Mouse (Mus musculus): ENCODE data around the gene Zc2hc1c. TPM values are rescaled to one million over a fixed set of nuclear protein-coding genes. Genes with fewer than 3 reads are reported as not detected.

The Zc2hc1c gene
- total and polyA plus RNA-seq, 3 experiments: 0.08 to 0.13 TPM; not detected in 1

DNA sequence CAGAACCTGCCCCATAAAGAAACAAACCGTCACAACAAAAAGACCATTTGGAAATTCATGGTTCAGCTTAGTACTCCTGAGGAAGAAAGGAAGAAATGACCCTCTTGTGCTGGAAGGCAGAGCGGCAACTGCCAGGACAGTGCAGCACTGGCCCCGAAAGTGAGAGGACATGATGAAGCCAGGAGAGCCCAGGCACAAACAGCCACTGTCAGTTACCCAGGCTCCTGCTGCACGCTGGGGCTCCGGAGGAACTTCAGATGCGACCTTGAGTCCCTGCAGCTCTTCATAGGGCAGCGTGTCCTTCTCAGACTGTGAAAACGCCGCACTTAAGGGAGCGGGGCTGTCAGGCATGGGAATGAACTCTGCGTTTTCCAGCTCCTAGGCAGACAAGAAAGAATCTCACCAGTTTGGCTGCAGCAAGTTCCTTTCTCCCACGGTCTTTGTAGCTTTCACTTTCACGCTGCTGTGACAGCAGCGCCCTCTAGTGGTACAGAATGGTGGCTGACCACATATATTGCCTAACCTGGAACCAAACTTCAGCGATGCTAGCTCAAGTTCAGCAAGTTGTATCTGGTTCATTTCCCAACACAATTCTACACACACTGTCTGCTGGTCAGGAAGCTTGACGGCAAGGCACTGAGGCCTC is 17.0 kb downstream of the Zc2hc1c start:
- Histone ChIP-seq H3K9ac (ENCODE audit: insufficient read depth, low read depth) (no peak overlapping the region), H3K27me3 (replicated peaks) (no peaks in the 10 kb centered on the region), H3K4me3 (replicated peaks in 1 of 3; ENCODE audit: low read depth in 2 of 3, low read length in 2 of 3, poor library complexity in 1 of 3) (peak overlapping the region in 1 of 3 experiments; percentile 11), H3K4me2 (ENCODE audit: insufficient read depth, low read depth, poor library complexity, severe bottlenecking) (peak overlapping the region; percentile 9; the same call in 1 of the 2 replicates), H3K79me2 (replicated peaks; ENCODE audit: control insufficient read depth, extremely low read depth, insufficient read depth, poor library complexity, severe bottlenecking) (no peaks in the 10 kb centered on the region), H3K36me3 (replicated peaks in 1 of 2; ENCODE audit: control insufficient read depth in 1 of 2, insufficient read depth in 1 of 2, low read length in 1 of 2) (peaks cover 77 to 97% of the 10 kb centered on the region in 2 experiments), H3K9me3 (replicated peaks; ENCODE audit: low read length) (no peaks in the 10 kb centered on the region), H3K4me1 (ENCODE audit: control insufficient read depth in 1 of 2, insufficient read depth in 2 of 2) (peaks cover 11 to 25% of the 10 kb centered on the region in 2 experiments), H3K27ac (ENCODE audit: insufficient read depth, low read depth) (0 out of 2 replicates have a peak overlapping the region, but pooled peaks have one; percentile 4)
- dilution Hi-C loops (cut with MboI; ENCODE audit: extremely low pct_ligation_motif_present, extremely low pct_unique_long_range_greater_than_20kb, low sequenced_read_pairs): no loop called here
- peak; percentile 85 for DNase-seq (ENCODE audit: extremely low read depth)
- in situ Hi-C loops (cut with MboI; ENCODE audit: low pct_ligation_motif_present, low pct_unique_long_range_greater_than_20kb, low sequenced_read_pairs): no loop called here
- TF ChIP-seq ZC3H11A (IDR thresholded peaks at IDR 0.05; ENCODE audit: low read depth, low read length): peak; percentile 70
- TF ChIP-seq POLR2AphosphoS2 (IDR thresholded peaks at IDR 0.05; ENCODE audit: low read depth, low read length): no peak
- TF ChIP-seq NRF1 (IDR thresholded peaks at IDR 0.05; ENCODE audit: low read depth, low read length): no peak
- no peak for TF ChIP-seq MAZ (IDR thresholded peaks at IDR 0.05; ENCODE audit: low read depth, low read length)
- no peak for TF ChIP-seq MAFK (IDR thresholded peaks at IDR 0.05; ENCODE audit: insufficient replicate concordance, low read length)
- 0 out of 2 replicates have a peak, but pooled peaks have one; percentile 9 for TF ChIP-seq JUND (conservative IDR thresholded peaks at IDR 0.05; ENCODE audit: low read depth, low read length)
- peak; percentile 54 for TF ChIP-seq MEF2A (IDR thresholded peaks at IDR 0.05; ENCODE audit: borderline replicate concordance, low read depth, low read length)
- TF ChIP-seq MYC (IDR thresholded peaks at IDR 0.05; ENCODE audit: low read depth, low read length): peak; percentile 21; the same call in 1 of the 2 replicates
- TF ChIP-seq RAD21 (IDR thresholded peaks at IDR 0.05; ENCODE audit: low read depth, low read length): peak; percentile 97
- peak; percentile 46; the same call in 1 of the 2 replicates for TF ChIP-seq SIN3A (IDR thresholded peaks at IDR 0.05; ENCODE audit: low read length)
- TF ChIP-seq ETS1 (conservative IDR thresholded peaks at IDR 0.05; ENCODE audit: low read depth, low read length): 0 out of 2 replicates have a peak, but pooled peaks have one; percentile 12
- TF ChIP-seq CTCF (conservative IDR thresholded peaks at IDR 0.05 in 1 of 2, IDR thresholded peaks at IDR 0.05 in 1 of 2; ENCODE audit: low read depth in 2 of 2, low read length in 2 of 2): peak; percentile 95 to 96
- peak; percentile 65; the same call in 1 of the 2 replicates for TF ChIP-seq IRF4 (IDR thresholded peaks at IDR 0.05; ENCODE audit: low read depth, low read length)
- no peak for TF ChIP-seq GABPA (IDR thresholded peaks at IDR 0.05; ENCODE audit: insufficient replicate concordance, low read depth, low read length)
- peak; percentile 16; the same call in 1 of the 2 replicates for TF ChIP-seq ZMIZ1 (IDR thresholded peaks at IDR 0.05; ENCODE audit: low read depth, low read length)
- TF ChIP-seq SMC3 (IDR thresholded peaks at IDR 0.05; ENCODE audit: low read depth, low read length): peak; percentile 95
- peak; percentile 29; the same call in 1 of the 2 replicates for TF ChIP-seq BHLHE40 (IDR thresholded peaks at IDR 0.05; ENCODE audit: low read depth, low read length)
- TF ChIP-seq ZNF384 (IDR thresholded peaks at IDR 0.05; ENCODE audit: low read depth, low read length): no peak

DNA sequence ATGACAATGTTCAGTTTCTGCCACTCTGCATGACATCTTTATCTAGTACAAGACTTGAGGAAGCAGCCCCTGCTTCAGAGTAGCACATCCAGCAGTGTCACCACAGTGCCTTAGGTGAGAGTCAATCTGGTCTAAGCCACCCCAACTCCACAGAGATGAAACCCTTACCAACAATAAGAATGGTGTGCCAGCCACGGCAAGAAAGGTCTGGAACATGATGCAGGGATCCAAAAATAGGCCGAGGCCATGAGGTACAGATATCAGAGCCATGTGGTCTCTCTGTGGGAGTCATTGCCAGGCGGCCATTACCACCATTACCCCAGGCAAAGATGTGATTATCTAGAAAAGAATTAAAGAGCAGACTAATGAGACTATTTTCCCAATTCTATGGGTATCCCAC is 20.3 kb downstream of the Zc2hc1c start:
- in situ Hi-C loops (cut with MboI; ENCODE audit: low pct_ligation_motif_present, low pct_unique_long_range_greater_than_20kb, low sequenced_read_pairs): no loop called here
- dilution Hi-C loops (cut with MboI; ENCODE audit: extremely low pct_ligation_motif_present, extremely low pct_unique_long_range_greater_than_20kb, low sequenced_read_pairs): no loop called here

More for the DNA sequence above, 20.3 kb downstream of the Zc2hc1c start:
- Histone ChIP-seq H3K9me3 (replicated peaks; ENCODE audit: low read length) (no peaks in the 10 kb centered on the region), H3K27ac (ENCODE audit: insufficient read depth, low read depth) (no peak overlapping the region), H3K4me1 (ENCODE audit: control insufficient read depth in 1 of 2, insufficient read depth in 2 of 2) (peaks cover 11 to 25% of the 10 kb centered on the region in 2 experiments), H3K27me3 (replicated peaks) (no peaks in the 10 kb centered on the region), H3K36me3 (replicated peaks in 1 of 2; ENCODE audit: control insufficient read depth in 1 of 2, insufficient read depth in 1 of 2, low read length in 1 of 2) (peaks cover 71 to 96% of the 10 kb centered on the region in 2 experiments), H3K4me2 (ENCODE audit: insufficient read depth, low read depth, poor library complexity, severe bottlenecking) (no peak overlapping the region), H3K4me3 (replicated peaks in 1 of 3; ENCODE audit: low read depth in 2 of 3, low read length in 2 of 3, poor library complexity in 1 of 3) (no peak overlapping the region), H3K9ac (ENCODE audit: insufficient read depth, low read depth) (no peak overlapping the region), H3K79me2 (replicated peaks; ENCODE audit: control insufficient read depth, extremely low read depth, insufficient read depth, poor library complexity, severe bottlenecking) (no peaks in the 10 kb centered on the region)
- TF ChIP-seq RCOR1 (conservative IDR thresholded peaks at IDR 0.05; ENCODE audit: low read depth, low read length) (no peak), ZNF384 (IDR thresholded peaks at IDR 0.05; ENCODE audit: low read depth, low read length) (no peak), EP300 (IDR thresholded peaks at IDR 0.05; ENCODE audit: low read length) (no peak), MEF2A (IDR thresholded peaks at IDR 0.05; ENCODE audit: borderline replicate concordance, low read depth, low read length) (no peak), CHD1 (IDR thresholded peaks at IDR 0.05; ENCODE audit: low read depth, low read length) (no peak), E2F4 (IDR thresholded peaks at IDR 0.05; ENCODE audit: insufficient replicate concordance, low read depth, low read length) (no peak), MAZ (IDR thresholded peaks at IDR 0.05; ENCODE audit: low read depth, low read length) (no peak), IRF4 (IDR thresholded peaks at IDR 0.05; ENCODE audit: low read depth, low read length) (no peak), MAX (IDR thresholded peaks at IDR 0.05; ENCODE audit: low read length) (no peak), GABPA (IDR thresholded peaks at IDR 0.05; ENCODE audit: insufficient replicate concordance, low read depth, low read length) (no peak), JUN (IDR thresholded peaks at IDR 0.05; ENCODE audit: insufficient read depth, low read depth, low read length) (no peak), MAFK (IDR thresholded peaks at IDR 0.05; ENCODE audit: insufficient replicate concordance, low read length) (no peak), POLR2AphosphoS2 (IDR thresholded peaks at IDR 0.05; ENCODE audit: low read depth, low read length) (no peak)
- no peak for DNase-seq (ENCODE audit: extremely low read depth)
